Mouse (Mus musculus) stomach, embryonic 16.5 days (tissue): ENCODE results near the gene Tab2. TPM values are rescaled to one million over a fixed set of nuclear protein-coding genes. Genes with fewer than 3 reads are reported as not detected.
"Not testable (repeated sequence)": the region's sequence is repeated elsewhere in the genome, so short reads cannot be mapped to it uniquely, and the experiment has no call there.

Experiments used
- ATAC-seq: fragments of 200-750 bp; cut with Nextera tagmentation; 2 replicates; pipeline ENCODE4 v1.8.0; 2017; ENCODE audit warnings: moderate number of reproducible peaks, moderate TSS enrichment; ENCODE audit not compliant: insufficient read depth, low FRiP score
- H3K27ac ChIP-seq: fragments of 300-500 bp; sonication (generic); 2 replicates; pipeline ENCODE4 v1.5.1; 2014; ENCODE audit warnings: low read length
- H3K27me3 ChIP-seq: fragments of 300-500 bp; sonication (generic); 2 replicates; pipeline ENCODE4 v1.6.1; 2014; ENCODE audit warnings: low read length, control low read depth, mixed read lengths; ENCODE audit not compliant: control insufficient read depth, insufficient read depth
- H3K36me3 ChIP-seq: fragments of 300-500 bp; sonication (generic); 2 replicates; pipeline ENCODE4 v1.6.1; 2014; ENCODE audit warnings: low read length; ENCODE audit not compliant: control insufficient read depth, insufficient read depth
- H3K4me1 ChIP-seq: fragments of 300-500 bp; sonication (generic); 2 replicates; pipeline ENCODE4 v1.6.1; 2014; ENCODE audit warnings: low read length, control low read depth, mixed read lengths; ENCODE audit not compliant: control insufficient read depth, insufficient read depth
- H3K4me2 ChIP-seq: fragments of 300-500 bp; sonication (generic); 2 replicates; pipeline ENCODE4 v1.6.1; 2014; ENCODE audit warnings: low read depth, low read length, mixed read lengths
- H3K4me3 ChIP-seq: fragments of 300-500 bp; sonication (generic); replicated peaks from 2 replicates; pipeline ENCODE4 v1.5.1; 2014; ENCODE audit warnings: mild to moderate bottlenecking, low read length
- H3K9ac ChIP-seq: fragments of 300-500 bp; sonication (generic); 2 replicates; pipeline ENCODE4 v1.6.1; 2014; ENCODE audit warnings: low read length
- H3K9me3 ChIP-seq: fragments of 300-500 bp; sonication (generic); replicated peaks from 2 replicates; pipeline ENCODE4 v1.6.1; 2016; ENCODE audit warnings: low read length, control low read depth; ENCODE audit not compliant: control insufficient read depth
- WGBS: fragments of 180-500 bp; shearing (Covaris S2); extraction: QIAGEN DNeasy Blood & Tissue Kit; methylation state at CpG from one replicate; pipeline ENCODE4 v1.1.7; 2014; 5-methylcytosine and 5-hydroxymethylcytosine counted together
- polyA plus RNA-seq: library from polyadenylated mRNA; unstranded; fragments of >200 nt; fragmentation: Nextera tagmentation; extraction: Ambion mirVana; gene quantifications from 2 replicates; pipeline ENCODE4 v1.2.1, GENCODE M21; 2015

Tab2 gene
- polyA plus RNA-seq, 1 experiment from 2014 or later: 14.5 TPM

DNA sequence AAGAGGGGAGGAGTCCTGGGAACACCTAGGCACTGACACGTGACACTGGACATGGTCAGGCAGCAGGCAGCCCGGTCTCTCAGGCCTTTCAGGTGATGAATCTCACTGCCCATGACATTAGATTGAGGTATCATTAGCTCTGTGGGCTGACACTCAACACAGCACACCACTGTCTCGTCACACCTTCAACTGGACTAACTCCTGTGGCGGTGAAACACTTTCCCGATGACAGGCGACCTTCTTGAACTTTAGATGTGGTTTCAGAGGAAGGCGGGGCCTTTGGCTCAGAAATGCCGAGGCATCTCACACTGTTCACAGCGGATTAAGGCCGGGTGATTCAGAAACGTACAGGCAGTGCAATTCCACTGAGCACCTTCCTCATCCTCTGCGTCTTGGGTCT lies 48.9 kb downstream of the Tab2 start:
- no peaks in the 10 kb centered on the region for H3K4me1 ChIP-seq
- H3K27ac ChIP-seq: no peak overlapping the region
- no peak overlapping the region for H3K4me3 ChIP-seq
- no peak overlapping the region for H3K4me2 ChIP-seq
- H3K9me3 ChIP-seq: no peaks in the 10 kb centered on the region
- H3K36me3 ChIP-seq: peaks cover 26% of the 10 kb centered on the region
- H3K9ac ChIP-seq: no peak overlapping the region
- no peak for ATAC-seq
- H3K27me3 ChIP-seq: no peaks in the 10 kb centered on the region
- 82% methylated on average over 12 of the region's 12 CpGs for WGBS

GRCm38 (mm10) chr10:7904157-7904556 lies 51.9 kb downstream of the Tab2 start:
- no peak overlapping the region for H3K27ac ChIP-seq
- H3K27me3 ChIP-seq: no peaks in the 10 kb centered on the region
- H3K9ac ChIP-seq: no peak overlapping the region
- peaks cover 28% of the 10 kb centered on the region for H3K36me3 ChIP-seq
- no peak overlapping the region for H3K4me2 ChIP-seq
- no peak for ATAC-seq
- WGBS: 95% methylated on average over 5 of the region's 5 CpGs
- H3K9me3 ChIP-seq: no peaks in the 10 kb centered on the region
- no peaks in the 10 kb centered on the region for H3K4me1 ChIP-seq
- no peak overlapping the region for H3K4me3 ChIP-seq

DNA sequence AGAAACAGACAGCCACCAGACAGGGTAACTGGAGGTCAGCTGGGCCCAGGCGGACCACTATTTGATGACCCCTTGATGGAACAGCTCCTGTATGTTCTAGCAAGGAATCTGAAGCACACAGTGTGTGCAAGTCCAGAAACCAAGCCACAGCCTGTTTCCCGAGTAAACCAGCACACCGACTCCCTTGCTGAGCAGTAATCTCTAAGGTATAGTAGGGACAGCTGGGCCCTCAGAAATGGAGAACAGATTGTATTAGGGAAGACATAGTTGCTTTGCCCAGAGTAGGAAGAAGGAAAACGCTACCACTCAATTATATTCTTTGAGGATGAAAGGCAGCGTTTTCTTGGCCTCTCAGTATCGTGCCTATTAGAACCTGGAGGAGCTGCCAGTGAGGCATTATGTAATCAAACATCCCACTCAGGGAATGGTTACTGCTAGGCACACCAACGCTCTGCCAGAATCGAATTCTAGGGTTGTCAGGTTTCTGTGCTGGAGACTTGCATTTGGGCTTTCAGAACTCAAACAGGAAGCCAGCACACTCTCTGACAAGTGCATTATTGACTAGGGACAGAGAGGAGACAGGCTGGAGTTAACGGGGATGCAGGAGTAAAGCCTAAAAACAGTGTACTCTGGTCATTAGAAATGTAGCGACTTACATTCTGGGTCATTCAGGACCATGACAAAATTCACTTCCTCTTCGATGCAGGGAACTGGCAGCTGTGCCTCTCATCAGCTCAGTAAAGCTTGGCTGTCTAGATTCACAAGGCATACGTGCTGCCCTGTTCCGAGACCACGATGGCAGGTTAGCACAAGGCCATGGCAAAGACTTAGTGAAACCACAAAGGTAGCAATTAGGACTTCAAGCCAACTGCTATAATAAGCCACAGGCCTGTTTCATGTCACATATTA lies 55.1 kb downstream of the Tab2 start:
- no peak overlapping the region for H3K4me3 ChIP-seq
- no peaks in the 10 kb centered on the region for H3K27me3 ChIP-seq
- H3K4me2 ChIP-seq: no peak overlapping the region
- peaks cover 11% of the 10 kb centered on the region for H3K36me3 ChIP-seq
- 88% methylated on average over 14 of the region's 14 CpGs for WGBS
- H3K9ac ChIP-seq: no peak overlapping the region
- H3K4me1 ChIP-seq: no peaks in the 10 kb centered on the region
- H3K27ac ChIP-seq: no peak overlapping the region
- no peaks in the 10 kb centered on the region for H3K9me3 ChIP-seq
- no peak for ATAC-seq

- WGBS: 78% methylated on average over 11 of the region's 11 CpGs
- no peaks in the 10 kb centered on the region for H3K27me3 ChIP-seq
- no peak overlapping the region for H3K9ac ChIP-seq
- no peak for ATAC-seq
- no peak overlapping the region for H3K4me3 ChIP-seq
- no peak overlapping the region for H3K27ac ChIP-seq
- H3K9me3 ChIP-seq: no peaks in the 10 kb centered on the region
- no peak overlapping the region for H3K4me2 ChIP-seq
- H3K36me3 ChIP-seq: no peaks in the 10 kb centered on the region
- no peaks in the 10 kb centered on the region for H3K4me1 ChIP-seq
These were observed 67.7 kb downstream of the Tab2 start for GRCm38 (mm10) chr10:7888256-7888868.

DNA sequence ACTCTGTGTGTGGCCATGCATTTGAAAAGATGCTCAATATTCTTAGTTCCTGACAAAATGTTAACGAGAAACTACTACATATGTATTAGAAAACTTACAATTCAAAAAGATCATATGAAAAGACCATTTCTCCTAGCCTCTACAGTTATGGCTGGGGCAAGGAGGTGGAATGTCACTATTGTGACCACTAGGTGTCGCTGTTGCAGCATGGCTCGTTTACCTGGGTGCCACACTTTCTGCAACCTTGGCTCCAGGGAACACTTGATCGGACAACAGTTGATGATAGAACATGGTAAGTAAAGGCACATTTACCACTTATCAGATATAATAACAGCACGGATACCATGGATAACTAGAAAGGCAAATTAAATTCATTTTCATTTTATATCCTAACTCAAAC lies 72.5 kb downstream of the Tab2 start:
- H3K27me3 ChIP-seq: no peaks in the 10 kb centered on the region
- no peak overlapping the region for H3K27ac ChIP-seq
- H3K9ac ChIP-seq: no peak overlapping the region
- H3K4me3 ChIP-seq: no peak overlapping the region
- H3K9me3 ChIP-seq: no peaks in the 10 kb centered on the region
- H3K4me1 ChIP-seq: no peaks in the 10 kb centered on the region
- no peaks in the 10 kb centered on the region for H3K36me3 ChIP-seq
- ATAC-seq: 0 out of 2 replicates have a peak, but pooled peaks have one; percentile 56
- 9% methylated on average over 5 of the region's 5 CpGs for WGBS
- H3K4me2 ChIP-seq: no peak overlapping the region

DNA sequence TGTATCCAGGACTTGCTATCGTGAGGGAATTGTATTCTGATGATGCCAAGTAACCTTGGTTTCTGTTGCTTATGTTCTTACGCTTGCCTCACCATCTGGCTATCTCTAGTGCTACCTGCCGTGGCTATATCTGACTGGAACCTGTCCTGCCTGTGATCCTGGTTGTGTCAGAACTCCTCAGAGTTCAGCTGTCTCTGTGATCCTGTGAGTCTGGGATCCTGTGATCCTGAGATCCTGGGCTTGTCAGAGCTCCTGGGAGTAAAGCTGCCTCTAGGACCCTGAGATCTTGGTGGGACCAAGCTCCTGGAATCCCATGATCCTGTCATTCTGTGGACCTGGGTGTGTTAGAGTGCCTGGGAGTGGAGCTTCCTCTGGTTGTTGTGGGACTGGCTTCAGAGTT lies 74.1 kb downstream of the Tab2 start:
- ATAC-seq: no peak
- Histone ChIP-seq H3K4me1 (no peaks in the 10 kb centered on the region), H3K4me3 (no peak overlapping the region), H3K4me2 (no peak overlapping the region), H3K27ac (no peak overlapping the region), H3K36me3 (no peaks in the 10 kb centered on the region), H3K9ac (no peak overlapping the region), H3K27me3 (no peaks in the 10 kb centered on the region), H3K9me3 (no peaks in the 10 kb centered on the region)
- 91% methylated on average over 3 of the region's 3 CpGs for WGBS

DNA sequence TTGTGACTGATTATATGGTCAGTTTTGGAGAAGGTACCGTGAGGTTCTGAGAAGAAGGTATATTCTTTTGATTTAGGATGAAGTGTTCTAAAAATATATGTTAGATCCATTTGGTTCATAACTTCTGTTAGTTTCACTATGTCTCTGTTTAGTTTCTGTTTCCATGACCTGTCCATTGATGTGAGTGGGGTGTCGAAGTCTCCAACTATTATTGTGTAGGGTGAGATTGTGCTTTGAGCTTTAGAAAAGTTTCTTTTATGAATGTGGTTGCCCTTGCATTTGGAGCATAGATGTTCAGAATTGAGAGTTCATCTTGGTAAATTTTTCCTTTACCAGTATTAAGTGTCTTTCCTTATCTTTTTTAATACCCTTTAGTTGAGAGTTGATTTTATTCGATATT lies 75.7 kb downstream of the Tab2 start:
- not testable (repeated sequence) for H3K36me3 ChIP-seq, H3K9ac ChIP-seq, H3K4me1 ChIP-seq, ATAC-seq, H3K9me3 ChIP-seq, H3K4me3 ChIP-seq, H3K4me2 ChIP-seq, H3K27ac ChIP-seq, H3K27me3 ChIP-seq
- WGBS: 87% methylated on average over 3 of the region's 3 CpGs

- Histone ChIP-seq H3K4me3 (no peak overlapping the region), H3K4me2 (no peak overlapping the region), H3K36me3 (no peaks in the 10 kb centered on the region), H3K27ac (no peak overlapping the region), H3K9ac (no peak overlapping the region), H3K9me3 (no peaks in the 10 kb centered on the region), H3K4me1 (no peaks in the 10 kb centered on the region), H3K27me3 (no peaks in the 10 kb centered on the region)
- ATAC-seq: no peak
- 72% methylated on average over 7 of the region's 7 CpGs for WGBS
These were observed 81.8 kb downstream of the Tab2 start for GRCm38 (mm10) chr10:7874194-7874593.

DNA sequence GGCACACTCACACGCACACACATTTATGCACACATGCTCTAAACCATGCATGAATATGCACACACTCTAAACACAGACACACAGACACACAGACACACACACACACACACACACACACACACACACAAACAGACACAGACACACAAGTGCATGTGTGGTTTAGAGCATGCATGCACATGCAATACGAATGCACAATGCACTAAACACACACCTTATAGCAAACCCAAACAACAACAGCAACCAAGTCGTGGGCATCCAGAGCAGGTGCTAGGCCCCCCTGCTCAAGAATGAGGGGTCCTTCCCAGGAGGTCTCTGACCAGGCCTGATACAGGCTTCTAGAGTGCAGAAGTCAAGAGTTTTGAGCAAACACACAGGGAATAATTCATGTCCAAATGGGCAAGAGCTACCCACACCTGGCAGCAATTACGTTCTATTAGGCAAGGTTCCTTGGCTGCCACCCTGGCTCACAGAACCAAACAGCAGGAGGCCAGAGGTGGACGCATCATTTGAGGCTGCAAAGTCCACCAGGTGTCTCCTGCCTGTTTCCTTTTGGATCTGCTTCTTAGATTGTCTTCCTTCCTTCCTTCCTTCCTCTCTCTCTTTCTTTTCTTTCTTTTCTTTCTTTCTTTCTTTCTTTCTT lies 84.5 kb downstream of the Tab2 start:
- ATAC-seq: no peak
- Histone ChIP-seq H3K9ac (no peak overlapping the region), H3K36me3 (no peaks in the 10 kb centered on the region), H3K27ac (no peak overlapping the region), H3K4me1 (0 out of 2 replicates have a peak, but pooled peaks cover 7% of the 10 kb centered on the region), H3K4me3 (no peak overlapping the region), H3K9me3 (no peaks in the 10 kb centered on the region), H3K27me3 (peaks cover 14% of the 10 kb centered on the region), H3K4me2 (no peak overlapping the region)
- WGBS: 83% methylated on average over 5 of the region's 5 CpGs
